Mouse (Mus musculus) kidney, adult 2 months (tissue): ENCODE data around the gene Fam118a. TPM values are rescaled to one million over a fixed set of nuclear protein-coding genes. Genes with fewer than 3 reads are reported as not detected.

Source experiments
- DNase-seq: peaks from one replicate; pipeline ENCODE4 v3.0.0; 2021
- H3K27ac ChIP-seq: fragments of 200-500 bp; 2 replicates; pipeline ENCODE4 v1.5.1; 2012; ENCODE audit warnings: low read depth, low read length, control low read depth, inconsistent platforms; ENCODE audit not compliant: insufficient read depth
- H3K27me3 ChIP-seq: fragments of 200-500 bp; replicated peaks from 2 replicates; pipeline ENCODE4 v1.6.1; 2012; ENCODE audit warnings: mild to moderate bottlenecking, moderate library complexity, low read length, inconsistent platforms; ENCODE audit not compliant: control insufficient read depth, insufficient read depth
- H3K36me3 ChIP-seq: fragments of 200-500 bp; 2 replicates; pipeline ENCODE4 v1.6.1; 2012; ENCODE audit warnings: mild to moderate bottlenecking, moderate library complexity, low read length, inconsistent platforms; ENCODE audit not compliant: control insufficient read depth, insufficient read depth
- H3K4me1 ChIP-seq: fragments of 200-500 bp; 2 replicates; pipeline ENCODE4 v1.6.1; 2011; ENCODE audit warnings: low read length; ENCODE audit not compliant: control insufficient read depth, insufficient read depth
- H3K4me3 ChIP-seq: fragments of 200-500 bp; 2 replicates; pipeline ENCODE4 v1.5.1; 2011; ENCODE audit warnings: mild to moderate bottlenecking, low read depth, low read length, control low read depth; ENCODE audit not compliant: insufficient read depth
- CTCF ChIP-seq: fragments of 200-500 bp; conservative IDR thresholded peaks from 2 replicates; pipeline ENCODE4 v1.5.1; 2011; ENCODE audit warnings: low read depth, mild to moderate bottlenecking, control low read depth, low read length, moderate library complexity, mixed read lengths; ENCODE audit not compliant: insufficient read depth, insufficient read length
- POLR2A ChIP-seq: fragments of 200-500 bp; IDR thresholded peaks from one replicate; pipeline ENCODE4 v1.6.1; 2011; ENCODE audit warnings: low read depth, low read length, control low read depth
- WGBS: fragments of 180-500 bp; shearing (Covaris S2); methylation state at CpG from one replicate; pipeline ENCODE4 v1.1.7; 2018; 5-methylcytosine and 5-hydroxymethylcytosine counted together
- polyA plus RNA-seq: library from polyadenylated mRNA; depleted of rRNA; stranded (reverse); fragments of >200 nt; gene quantifications from 2 replicates; pipeline ENCODE4 v1.2.3, GENCODE M21; 2012

Fam118a gene
- polyA plus RNA-seq, 1 experiment: 4.9 TPM

GRCm38 (mm10) chr15:84997768-84998454 is 30.8 kb upstream of the Fam118a start:
- 76% methylated on average over 14 of the region's 14 CpGs for WGBS
- DNase-seq: no peak
- H3K27ac ChIP-seq: no peak overlapping the region
- H3K27me3 ChIP-seq: no peaks in the 10 kb centered on the region
- H3K36me3 ChIP-seq: no peaks in the 10 kb centered on the region
- TF ChIP-seq POLR2A (no peak), CTCF (no peak)
- H3K4me1 ChIP-seq: peaks cover 5% of the 10 kb centered on the region; the same call in 1 of the 2 replicates
- H3K4me3 ChIP-seq: no peak overlapping the region

- Histone ChIP-seq H3K27ac (no peak overlapping the region), H3K4me1 (peaks cover 5% of the 10 kb centered on the region; the same call in 1 of the 2 replicates), H3K27me3 (no peaks in the 10 kb centered on the region), H3K36me3 (no peaks in the 10 kb centered on the region), H3K4me3 (no peak overlapping the region)
- DNase-seq: no peak
- WGBS: 81% methylated on average over 7 of the region's 7 CpGs
- TF ChIP-seq POLR2A (no peak), CTCF (no peak)
Observed at GRCm38 (mm10) chr15:84999911-85000310, 28.8 kb upstream of the Fam118a start.

- Histone ChIP-seq H3K4me1 (peaks cover 5% of the 10 kb centered on the region; the same call in 1 of the 2 replicates), H3K36me3 (no peaks in the 10 kb centered on the region), H3K27ac (no peak overlapping the region), H3K27me3 (no peaks in the 10 kb centered on the region), H3K4me3 (peak overlapping the region; percentile 20; the same call in 1 of the 2 replicates)
- TF ChIP-seq POLR2A: no peak
- peak; percentile 88 for TF ChIP-seq CTCF
- WGBS: 15% methylated on average over 29 of the region's 29 CpGs
- peak; percentile 87 for DNase-seq
Observed at GRCm38 (mm10) chr15:85000984-85001982, 27.5 kb upstream of the Fam118a start.

GRCm38 (mm10) chr15:85009666-85010065 is 19.1 kb upstream of the Fam118a start:
- Histone ChIP-seq H3K27ac (no peak overlapping the region), H3K4me1 (no peaks in the 10 kb centered on the region; the same call in 1 of the 2 replicates), H3K4me3 (no peak overlapping the region), H3K36me3 (no peaks in the 10 kb centered on the region), H3K27me3 (no peaks in the 10 kb centered on the region)
- 84% methylated on average over 8 of the region's 8 CpGs for WGBS
- no peak for DNase-seq
- no peak for TF ChIP-seq POLR2A
- TF ChIP-seq CTCF: no peak

GRCm38 (mm10) chr15:85011895-85012661 is 16.7 kb upstream of the Fam118a start:
- no peak for TF ChIP-seq CTCF
- TF ChIP-seq POLR2A: no peak
- Histone ChIP-seq H3K4me3 (no peak overlapping the region), H3K27ac (no peak overlapping the region), H3K36me3 (no peaks in the 10 kb centered on the region), H3K4me1 (no peaks in the 10 kb centered on the region; the same call in 1 of the 2 replicates), H3K27me3 (no peaks in the 10 kb centered on the region)
- DNase-seq: no peak
- WGBS: 28% methylated on average over 19 of the region's 19 CpGs

- Histone ChIP-seq H3K27ac (no peak overlapping the region), H3K36me3 (no peaks in the 10 kb centered on the region), H3K4me1 (no peaks in the 10 kb centered on the region; the same call in 1 of the 2 replicates), H3K27me3 (no peaks in the 10 kb centered on the region), H3K4me3 (no peak overlapping the region)
- DNase-seq: peak; percentile 56
- WGBS: 24% methylated on average over 2 of the region's 2 CpGs
- TF ChIP-seq POLR2A (no peak), CTCF (no peak)
Observed at GRCm38 (mm10) chr15:85012662-85013054, 16.1 kb upstream of the Fam118a start.
